Mouse (Mus musculus) neural tube, embryonic 14.5 days (tissue): Measurements from ENCODE around the gene Psmb3. TPM values are rescaled to one million over a fixed set of nuclear protein-coding genes. Genes with fewer than 3 reads are reported as not detected.

Source experiments
- ATAC-seq: fragments of 200-750 bp; cut with Nextera tagmentation; 2 replicates; pipeline ENCODE4 v1.8.0; 2017; ENCODE audit warnings: low read depth, mild to moderate bottlenecking, moderate TSS enrichment, moderate library complexity
- H3K27ac ChIP-seq: fragments of 300-500 bp; sonication (generic); 2 replicates; pipeline ENCODE4 v1.5.1; 2014; ENCODE audit warnings: low read depth, mild to moderate bottlenecking, control low read depth, low read length, moderate library complexity, mixed read lengths
- H3K27me3 ChIP-seq: fragments of 300-500 bp; sonication (generic); 2 replicates; pipeline ENCODE4 v1.6.1; 2014; ENCODE audit warnings: low read length; ENCODE audit not compliant: control insufficient read depth, insufficient read depth
- H3K36me3 ChIP-seq: fragments of 300-500 bp; sonication (generic); 2 replicates; pipeline ENCODE4 v1.6.1; 2014; ENCODE audit warnings: low read length, mixed read lengths; ENCODE audit not compliant: control insufficient read depth, insufficient read depth
- H3K4me1 ChIP-seq: fragments of 300-500 bp; sonication (generic); 2 replicates; pipeline ENCODE4 v1.6.1; 2014; ENCODE audit warnings: low read length; ENCODE audit not compliant: control insufficient read depth, insufficient read depth
- H3K4me2 ChIP-seq: fragments of 300-500 bp; sonication (generic); 2 replicates; pipeline ENCODE4 v1.6.1; 2014; ENCODE audit warnings: mild to moderate bottlenecking, low read depth, low read length, control low read depth
- H3K4me3 ChIP-seq: fragments of 300-500 bp; sonication (generic); 2 replicates; pipeline ENCODE4 v1.5.1; 2014; ENCODE audit warnings: low read depth, low read length, control low read depth, mixed read lengths
- H3K9ac ChIP-seq: fragments of 300-500 bp; sonication (generic); replicated peaks from 2 replicates; pipeline ENCODE4 v1.6.1; 2014; ENCODE audit warnings: low read depth, mild to moderate bottlenecking, control low read depth, low read length, mixed read lengths
- H3K9me3 ChIP-seq: fragments of 300-500 bp; sonication (generic); 2 replicates; pipeline ENCODE4 v1.6.1; 2016; ENCODE audit warnings: low read length; ENCODE audit not compliant: control insufficient read depth
- WGBS: fragments of 180-500 bp; shearing (Covaris S2); extraction: QIAGEN DNeasy Blood & Tissue Kit; methylation state at CpG from one replicate; pipeline ENCODE4 v1.1.7; 2014; 5-methylcytosine and 5-hydroxymethylcytosine counted together
- polyA plus RNA-seq: library from polyadenylated mRNA; unstranded; fragments of >200 nt; fragmentation: Nextera tagmentation; extraction: Ambion mirVana; gene quantifications from 2 replicates; pipeline ENCODE4 v1.2.1, GENCODE M21; 2014

The Psmb3 gene
- polyA plus RNA-seq, 1 experiment from 2014 or later, result 465 TPM

- no peaks in the 10 kb centered on the region for H3K9me3 ChIP-seq
- H3K4me2 ChIP-seq, result peak overlapping the region; percentile 83
- peaks cover 25% of the 10 kb centered on the region for H3K4me1 ChIP-seq
- 2% methylated on average over 27 of the region's 27 CpGs for WGBS
- peaks cover 13% of the 10 kb centered on the region for H3K27me3 ChIP-seq
- no peaks in the 10 kb centered on the region for H3K36me3 ChIP-seq
- no peak overlapping the region for H3K27ac ChIP-seq
- no peak for ATAC-seq
- peak overlapping the region; percentile 82 for H3K4me3 ChIP-seq
- peak overlapping the region; percentile 78; the same call in 1 of the 2 replicates for H3K9ac ChIP-seq
Measured at GRCm38 (mm10) chr11:97660734-97661647, 42.2 kb upstream of the Psmb3 start.

- H3K4me2 ChIP-seq, result peak overlapping the region; percentile 83
- peak overlapping the region; percentile 82; the same call in 1 of the 2 replicates for H3K4me3 ChIP-seq
- no peak overlapping the region for H3K27ac ChIP-seq
- no peak for ATAC-seq
- H3K36me3 ChIP-seq, result no peaks in the 10 kb centered on the region
- H3K9me3 ChIP-seq, result no peaks in the 10 kb centered on the region
- WGBS, result under 1% methylated on average over 18 of the region's 20 CpGs
- peaks cover 25% of the 10 kb centered on the region for H3K4me1 ChIP-seq
- no peak overlapping the region for H3K9ac ChIP-seq
- peaks cover 13% of the 10 kb centered on the region for H3K27me3 ChIP-seq
Measured at GRCm38 (mm10) chr11:97661648-97662133, 41.5 kb upstream of the Psmb3 start.

DNA sequence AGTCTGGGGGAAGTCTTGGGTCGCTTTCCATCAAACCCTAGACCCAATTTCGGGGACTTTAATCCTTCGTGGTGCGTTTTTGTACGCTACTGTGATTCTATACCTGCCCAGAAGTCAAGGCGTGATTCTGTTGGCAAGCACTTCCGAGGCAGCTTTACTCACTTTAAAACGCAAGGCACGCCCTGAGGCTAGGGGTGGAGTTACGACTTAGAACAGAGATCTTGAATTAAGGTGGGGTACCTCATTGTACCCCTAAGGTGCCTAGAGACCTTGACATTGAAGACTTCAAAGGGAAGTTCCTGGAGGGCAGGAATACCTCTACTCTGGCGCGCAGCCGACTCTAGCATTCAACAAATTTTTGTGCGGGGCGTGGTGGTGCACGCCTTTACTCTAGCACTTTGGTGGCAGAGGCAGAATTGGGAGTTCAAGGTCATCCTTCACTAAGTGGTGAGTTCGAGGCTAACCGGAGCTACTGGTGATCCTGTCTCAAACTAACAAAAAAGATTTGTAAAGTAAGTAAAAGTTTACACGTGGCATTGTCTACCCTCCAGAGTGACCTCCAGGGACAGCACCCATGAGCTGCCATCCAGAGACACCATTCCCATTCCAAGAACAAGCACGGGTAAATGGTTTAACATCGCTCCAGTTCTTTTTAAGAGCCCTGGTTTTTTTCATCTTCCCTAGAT, 40.8 kb upstream of the Psmb3 start:
- H3K9ac ChIP-seq, result no peak overlapping the region
- under 1% methylated on average over 21 of the region's 21 CpGs for WGBS
- H3K4me3 ChIP-seq, result peak overlapping the region; percentile 82; the same call in 1 of the 2 replicates
- no peak overlapping the region for H3K27ac ChIP-seq
- H3K4me1 ChIP-seq, result peaks cover 25% of the 10 kb centered on the region
- H3K4me2 ChIP-seq, result peak overlapping the region; percentile 83
- H3K36me3 ChIP-seq, result no peaks in the 10 kb centered on the region
- H3K9me3 ChIP-seq, result no peaks in the 10 kb centered on the region
- peaks cover 13% of the 10 kb centered on the region for H3K27me3 ChIP-seq
- ATAC-seq, result no peak

GRCm38 (mm10) chr11:97662893-97663527, 40.2 kb upstream of the Psmb3 start, which contains the start of gene Mllt6:
TSS of gene Mllt6 (plus strand) at chr11:97663414.
- Histone ChIP-seq H3K36me3 (no peaks in the 10 kb centered on the region), H3K9ac (peak within 1 kb of the TSS; percentile 78), H3K27me3 (peaks cover 13% of the 10 kb centered on the region), H3K27ac (peak within 1 kb of the TSS; percentile 80), H3K4me2 (peak within 1 kb of the TSS; percentile 83), H3K4me1 (peaks cover 25% of the 10 kb centered on the region), H3K9me3 (no peaks in the 10 kb centered on the region), H3K4me3 (peak within 1 kb of the TSS; percentile 82)
- WGBS, result under 1% methylated on average over 26 of the region's 76 CpGs
- ATAC-seq, result peak; percentile 64

DNA sequence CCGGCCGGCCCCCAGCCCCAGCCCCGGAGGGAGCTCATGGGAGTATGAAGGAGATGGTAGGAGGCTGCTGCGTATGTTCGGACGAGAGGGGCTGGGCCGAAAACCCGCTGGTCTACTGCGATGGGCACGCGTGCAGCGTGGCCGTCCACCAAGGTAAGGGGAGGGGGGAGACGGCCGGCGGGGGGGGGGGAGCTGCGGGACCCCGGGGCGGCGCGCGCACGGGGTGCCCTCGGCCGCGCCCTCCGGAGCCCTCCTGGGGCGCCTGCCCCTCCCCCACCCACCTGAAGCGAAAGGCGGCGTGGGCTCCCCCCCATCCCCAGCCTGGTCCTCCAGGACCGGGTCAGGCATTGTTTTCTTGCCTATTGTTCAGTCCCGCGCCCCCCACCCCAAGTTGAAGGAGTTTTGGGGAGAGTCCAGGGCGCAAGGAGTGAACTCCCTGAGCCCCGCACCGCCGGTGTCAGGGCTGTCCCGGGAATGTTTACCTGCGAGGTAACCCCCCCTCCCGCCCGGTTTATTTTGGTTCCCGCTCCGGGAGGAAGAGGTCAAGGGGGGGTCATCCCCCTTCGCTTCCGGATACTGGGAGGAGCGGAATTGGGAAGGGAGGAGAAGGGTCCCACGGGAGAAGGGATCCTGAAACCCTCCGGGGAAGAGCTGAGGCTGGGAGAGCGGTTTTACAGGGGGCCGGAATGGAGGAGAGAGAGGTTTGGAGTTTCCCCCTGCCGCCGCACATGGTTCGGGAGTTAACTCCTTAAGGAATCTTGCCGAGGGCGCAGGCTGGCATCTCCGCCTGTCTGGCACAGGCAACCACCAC, 39.5 kb upstream of the Psmb3 start:
- H3K4me1 ChIP-seq, result peaks cover 25% of the 10 kb centered on the region
- no peaks in the 10 kb centered on the region for H3K9me3 ChIP-seq
- peak overlapping the region; percentile 78 for H3K9ac ChIP-seq
- H3K4me3 ChIP-seq, result peak overlapping the region; percentile 82
- peak overlapping the region; percentile 80 for H3K27ac ChIP-seq
- WGBS, result under 1% methylated on average over 35 of the region's 57 CpGs
- H3K4me2 ChIP-seq, result peak overlapping the region; percentile 83
- ATAC-seq, result 0 out of 2 replicates have a peak, but pooled peaks have one; percentile 20
- 0 out of 2 replicates have a peak, but pooled peaks cover 5% of the 10 kb centered on the region for H3K36me3 ChIP-seq
- H3K27me3 ChIP-seq, result peaks cover 13% of the 10 kb centered on the region

- H3K27me3 ChIP-seq, result peaks cover 13% of the 10 kb centered on the region
- peaks cover 25% of the 10 kb centered on the region for H3K4me1 ChIP-seq
- ATAC-seq, result no peak
- H3K4me2 ChIP-seq, result peak overlapping the region; percentile 83
- 0 out of 2 replicates have a peak, but pooled peaks cover 6% of the 10 kb centered on the region for H3K36me3 ChIP-seq
- peak overlapping the region; percentile 82 for H3K4me3 ChIP-seq
- H3K9me3 ChIP-seq, result no peaks in the 10 kb centered on the region
- WGBS, result under 1% methylated on average over 6 of the region's 8 CpGs
- H3K9ac ChIP-seq, result peak overlapping the region; percentile 78
- H3K27ac ChIP-seq, result no peak overlapping the region
Measured at GRCm38 (mm10) chr11:97664339-97664665, 38.9 kb upstream of the Psmb3 start.

- no peaks in the 10 kb centered on the region for H3K9me3 ChIP-seq
- H3K9ac ChIP-seq, result peak overlapping the region; percentile 78; the same call in 1 of the 2 replicates
- H3K4me2 ChIP-seq, result peak overlapping the region; percentile 83
- whole genome bisulfite sequencing, result 40% methylated on average over 6 of the region's 6 CpGs
- H3K4me1 ChIP-seq, result peaks cover 20% of the 10 kb centered on the region
- no peak overlapping the region for H3K27ac ChIP-seq
- no peak for ATAC-seq
- peaks cover 11% of the 10 kb centered on the region; the same call in 1 of the 2 replicates for H3K36me3 ChIP-seq
- peak overlapping the region; percentile 82 for H3K4me3 ChIP-seq
- peaks cover 13% of the 10 kb centered on the region for H3K27me3 ChIP-seq
Measured at GRCm38 (mm10) chr11:97664771-97665240, 38.4 kb upstream of the Psmb3 start.

- ATAC-seq, result no peak
- H3K27me3 ChIP-seq, result peaks cover 13% of the 10 kb centered on the region
- H3K36me3 ChIP-seq, result peaks cover 17% of the 10 kb centered on the region
- no peak overlapping the region for H3K4me3 ChIP-seq
- no peaks in the 10 kb centered on the region for H3K9me3 ChIP-seq
- no peak overlapping the region for H3K9ac ChIP-seq
- 86% methylated on average over 13 of the region's 13 CpGs for WGBS
- no peak overlapping the region for H3K27ac ChIP-seq
- peaks cover 20% of the 10 kb centered on the region for H3K4me1 ChIP-seq
- H3K4me2 ChIP-seq, result no peak overlapping the region
Measured at GRCm38 (mm10) chr11:97665431-97665830, 37.8 kb upstream of the Psmb3 start.
